Mouse (Mus musculus) cerebellum, postnatal 4 days (tissue): ENCODE results near the gene Lrmda.

ENCODE experiments used
- DNase-seq, 2 experiments: peaks; one replicate each; pipeline ENCODE4 v3.0.0; 2022; ENCODE audit warnings: low spot score in 2 of 2, mixed read lengths in 1 of 2

Gene Lrmda

DNA sequence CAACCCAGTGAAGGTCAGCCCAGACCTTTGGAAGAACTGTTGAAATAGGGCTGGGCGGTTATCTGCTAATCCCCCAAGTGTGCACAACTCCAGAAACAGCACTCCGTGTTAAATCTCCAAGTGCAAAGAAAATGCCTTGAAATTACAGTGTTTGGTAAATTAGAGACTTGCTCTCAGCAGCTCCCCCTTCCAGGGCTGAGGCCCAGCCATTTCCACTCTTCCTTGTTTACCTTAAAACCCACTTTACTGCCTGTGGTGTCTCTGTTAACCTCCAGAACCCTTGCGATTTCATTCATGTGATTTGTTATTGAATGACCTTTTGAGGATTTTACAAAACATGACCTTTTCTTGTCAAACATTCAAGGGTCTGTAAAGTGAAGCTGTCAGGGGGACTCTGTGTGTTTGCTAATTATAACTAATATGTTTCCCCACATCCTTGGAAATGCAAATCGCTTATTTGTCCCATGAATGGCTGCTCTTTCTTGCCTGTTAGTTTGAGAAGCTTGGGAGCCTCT, 136.1 kb downstream of the Lrmda start:
- no peak for DNase-seq

DNA sequence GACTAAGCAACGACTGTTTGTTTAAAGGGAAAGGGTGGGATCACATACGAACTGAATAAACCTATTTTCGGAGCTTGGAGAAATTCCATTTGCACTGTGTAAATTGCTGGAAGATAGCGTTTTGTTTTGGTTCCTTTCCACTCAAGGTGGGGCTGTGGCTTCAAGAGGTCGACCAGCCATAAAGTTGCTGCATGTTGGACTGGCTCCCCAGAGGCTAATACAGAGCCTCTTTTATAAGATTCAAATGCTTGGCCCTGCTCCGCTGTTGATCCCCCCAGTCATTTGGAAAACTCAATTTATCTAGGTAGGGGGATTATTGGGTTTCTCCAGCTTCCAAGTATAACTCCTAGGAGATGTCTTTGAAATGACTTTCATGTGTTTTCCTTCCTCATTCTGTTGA, 137.5 kb downstream of the Lrmda start:
- DNase-seq = no peak

DNA sequence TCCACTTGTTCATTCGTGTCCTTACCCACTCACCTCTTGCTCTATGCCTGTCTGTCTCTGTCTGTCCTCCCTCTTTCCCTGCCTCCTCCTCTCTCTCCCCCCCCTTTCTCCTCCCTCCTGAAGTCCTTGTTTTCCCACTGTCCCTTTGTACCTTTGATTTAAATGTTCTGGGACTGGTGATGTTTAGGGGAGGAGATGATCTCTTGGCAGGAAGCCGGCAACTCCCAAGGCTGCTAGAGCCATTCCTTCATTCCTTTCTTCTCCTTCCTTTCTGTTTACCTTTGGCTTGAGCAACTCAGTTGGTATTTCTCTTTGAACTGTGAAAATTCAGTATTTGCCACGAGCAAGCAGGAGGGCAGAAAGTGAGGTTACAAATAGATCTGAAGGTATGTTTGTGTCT, 141.9 kb downstream of the Lrmda start:
- no peak for DNase-seq

DNA sequence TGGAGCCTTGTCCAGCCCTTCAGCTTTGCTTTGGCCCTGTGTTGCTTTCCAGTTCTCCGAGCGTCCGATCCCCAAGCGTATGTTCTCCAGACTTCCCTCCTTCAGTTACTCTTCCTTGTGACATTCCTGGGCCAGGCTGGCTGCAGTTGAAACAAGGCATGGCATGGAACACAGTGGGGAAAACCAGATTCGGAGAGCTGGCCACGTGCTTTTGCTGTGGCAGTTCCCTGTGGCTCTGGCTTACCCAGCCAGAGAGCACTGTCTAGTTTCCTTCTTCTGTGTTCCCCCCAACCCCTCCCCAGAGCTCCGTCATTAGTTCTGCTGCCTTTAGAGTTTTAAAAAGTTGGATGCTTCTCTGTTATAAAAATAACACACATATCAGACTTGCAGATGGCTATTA, 147.8 kb downstream of the Lrmda start:
- no peak for DNase-seq

DNA sequence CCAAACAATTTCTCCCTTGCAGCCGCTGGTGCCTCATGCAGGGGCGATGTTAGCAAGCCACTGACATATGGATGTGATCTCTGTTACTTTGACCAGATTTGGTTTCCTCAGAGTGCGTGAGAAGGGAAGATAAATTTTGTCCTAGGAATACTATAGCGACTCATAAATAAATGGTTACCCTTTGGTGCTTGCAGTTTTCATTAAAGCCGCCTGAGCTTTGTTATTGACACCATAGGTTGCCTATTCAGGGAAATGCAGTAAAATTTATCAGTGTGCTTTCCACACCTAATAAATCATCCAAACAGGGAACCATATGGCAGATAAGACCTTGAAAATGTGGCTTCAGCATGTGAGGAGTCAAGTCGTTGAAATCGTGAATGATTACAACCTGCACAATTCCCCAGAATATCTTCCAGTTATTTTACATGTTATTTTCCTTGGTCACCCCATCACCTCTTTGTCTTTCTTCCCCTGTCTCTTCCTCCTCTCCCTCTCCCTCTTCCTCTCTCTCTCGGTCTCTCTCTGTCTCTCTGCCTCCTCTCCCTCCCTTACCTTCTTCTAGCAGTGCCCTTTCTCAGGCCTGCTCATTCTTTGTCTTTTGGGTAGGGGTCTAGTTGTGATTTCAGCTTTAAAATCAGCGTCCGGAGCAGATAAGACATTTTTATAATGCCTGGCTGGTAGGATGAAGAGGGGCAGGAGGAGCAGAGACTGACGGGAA, 148.7 kb downstream of the Lrmda start:
- no peak for DNase-seq

DNA sequence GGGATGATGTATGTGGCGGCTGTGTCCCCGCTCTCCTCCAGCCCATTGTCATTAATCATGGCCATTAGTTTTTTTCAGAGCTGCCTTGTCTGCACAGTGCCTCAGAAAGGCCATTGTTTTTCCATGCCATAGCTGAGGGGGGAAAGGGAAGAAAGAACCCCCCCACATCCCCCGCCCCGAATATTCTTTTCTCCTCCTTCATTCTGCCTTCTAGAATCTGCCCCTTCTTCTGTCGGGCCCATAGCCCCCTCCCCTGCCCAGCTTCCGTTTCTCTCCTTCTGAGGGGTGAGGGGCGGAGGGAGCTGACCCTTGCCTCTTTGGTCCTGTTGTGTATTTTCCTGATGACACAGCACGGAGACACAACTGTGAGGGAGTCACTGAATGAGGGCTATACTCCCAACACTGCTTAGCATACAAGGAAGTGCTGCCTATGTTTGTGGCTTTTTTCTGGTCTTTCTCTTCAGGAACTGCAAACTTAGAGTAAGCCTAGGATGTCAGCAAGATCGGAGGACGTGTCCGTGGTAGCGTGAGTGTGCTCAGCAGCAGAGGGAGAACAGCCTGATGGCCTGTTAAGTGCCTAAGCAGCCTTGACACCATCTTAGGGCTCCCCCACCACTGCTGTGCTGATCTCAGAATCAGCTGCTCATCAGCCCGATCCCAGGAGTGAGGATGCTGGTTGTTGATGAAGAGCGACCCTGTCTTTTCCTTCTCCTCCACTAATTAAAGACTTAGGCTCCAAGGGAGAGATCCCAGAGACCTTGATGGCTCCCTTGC, 149.5 kb downstream of the Lrmda start:
- DNase-seq = no peak

DNA sequence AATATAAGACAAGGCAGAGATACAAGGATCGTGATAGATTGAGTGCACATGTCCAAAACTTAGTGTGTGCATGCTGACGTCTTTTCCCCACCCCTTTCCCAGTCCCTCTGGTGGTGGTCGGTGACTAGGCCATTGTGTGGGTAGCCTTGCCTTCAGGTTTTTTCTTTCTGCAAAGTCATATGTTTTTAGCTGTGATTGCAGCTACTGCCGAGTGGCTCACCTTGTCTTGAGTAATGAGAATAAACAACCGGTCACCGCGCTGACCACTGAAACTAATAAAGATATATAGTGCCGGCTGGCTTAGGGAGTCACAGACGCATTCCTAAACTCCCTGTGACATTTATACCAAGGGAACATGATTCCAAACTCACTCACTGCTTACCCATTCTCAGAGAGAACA, 155.2 kb downstream of the Lrmda start:
- no peak for DNase-seq

DNA sequence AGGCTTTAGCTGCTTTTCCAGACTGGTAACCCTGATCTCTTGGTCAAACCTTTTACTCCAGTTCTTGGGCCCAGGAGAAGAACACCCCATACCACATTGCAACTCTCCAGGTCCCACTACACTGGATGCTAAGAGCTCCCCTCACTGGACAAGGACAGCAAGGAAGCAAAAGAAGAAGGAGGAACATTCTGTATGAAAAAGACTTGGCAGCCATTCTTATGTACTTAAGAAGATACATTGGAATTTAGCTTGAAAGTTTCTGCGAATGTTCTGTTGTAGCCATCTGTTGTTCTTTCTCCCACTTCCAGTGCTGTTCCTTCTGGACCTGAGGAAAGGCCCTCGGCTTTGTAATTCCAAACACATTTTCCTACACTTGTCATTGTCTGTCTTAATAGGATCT, 160.2 kb downstream of the Lrmda start:
- DNase-seq = no peak

DNA sequence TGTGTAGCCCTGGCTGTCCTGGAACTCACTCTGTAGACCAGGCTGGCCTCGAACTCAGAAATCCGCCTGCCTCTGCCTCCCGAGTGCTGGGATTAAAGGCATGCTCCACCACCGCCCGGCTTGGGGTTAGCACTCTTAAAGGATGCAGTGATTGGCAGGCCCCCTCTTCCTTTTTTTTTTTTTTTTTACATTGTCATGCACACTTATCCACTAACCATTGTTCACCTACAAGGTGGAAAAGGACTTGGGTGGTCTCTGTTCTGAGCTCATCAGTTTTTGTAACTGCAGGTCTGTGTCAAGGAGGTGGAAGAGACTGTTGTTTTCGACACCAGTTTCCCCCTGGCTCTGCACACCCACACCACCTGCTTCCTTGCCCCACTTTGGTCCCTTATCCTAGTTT, 162.0 kb downstream of the Lrmda start:
- DNase-seq = no peak

DNA sequence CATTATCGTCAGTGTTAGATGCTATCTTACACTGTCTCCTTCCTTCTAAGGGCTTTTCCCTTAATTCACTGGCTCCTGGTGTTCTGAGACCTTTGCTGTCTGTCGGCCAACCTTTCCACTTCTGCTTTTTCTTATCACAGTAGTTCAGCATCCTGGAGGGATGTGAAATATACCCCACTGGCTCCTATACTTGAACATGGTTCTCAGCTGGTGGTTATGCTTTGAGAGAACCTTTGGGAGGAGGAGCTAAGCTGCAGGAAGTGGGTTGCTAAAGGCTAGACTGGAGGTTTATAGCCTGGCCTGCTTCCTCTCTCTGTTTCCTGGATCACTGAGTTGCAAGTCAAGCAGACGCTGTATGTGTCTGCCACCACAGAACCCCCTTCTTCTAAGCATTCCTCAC, 163.7 kb downstream of the Lrmda start:
- no peak for DNase-seq

DNA sequence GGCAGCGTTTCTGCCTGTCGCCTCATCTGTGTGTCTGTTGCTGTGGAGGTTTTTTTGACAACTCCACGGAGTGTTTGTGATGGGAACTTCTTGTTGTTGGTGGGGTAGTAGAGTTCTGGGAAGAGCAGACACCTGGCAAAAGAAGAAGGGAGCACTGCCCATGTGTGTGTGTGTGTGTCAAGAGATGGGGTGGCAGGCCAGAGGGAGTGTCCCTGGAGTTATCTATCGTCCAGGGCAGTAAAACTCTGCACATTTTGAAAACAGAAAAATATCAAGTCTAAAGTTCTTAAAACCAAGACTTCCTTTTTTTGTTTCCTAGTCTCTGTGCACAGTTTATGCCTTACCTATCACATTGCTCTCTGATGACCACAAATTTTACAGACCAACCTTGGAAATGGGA, 165.9 kb downstream of the Lrmda start:
- DNase-seq = no peak

DNA sequence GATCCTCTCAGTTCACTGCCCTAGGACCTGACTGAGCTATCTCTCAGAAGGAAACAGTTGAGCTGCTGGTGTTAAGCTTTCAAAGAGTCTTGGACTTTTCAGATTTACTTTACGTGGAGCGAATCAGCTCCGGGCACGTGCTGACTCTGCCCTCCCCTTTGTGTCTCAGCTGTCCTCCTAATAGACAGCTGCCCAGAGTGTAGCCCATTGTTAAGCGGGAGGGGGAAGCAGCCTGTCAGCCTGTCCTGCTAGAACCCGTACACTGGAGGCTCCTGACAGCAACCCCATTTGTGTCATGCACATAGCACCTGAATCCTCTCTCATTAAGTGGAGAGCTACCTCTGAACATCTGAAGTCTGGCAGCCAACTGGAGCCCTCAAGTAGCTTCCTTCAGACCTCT, 170.6 kb downstream of the Lrmda start:
- no peak for DNase-seq

DNA sequence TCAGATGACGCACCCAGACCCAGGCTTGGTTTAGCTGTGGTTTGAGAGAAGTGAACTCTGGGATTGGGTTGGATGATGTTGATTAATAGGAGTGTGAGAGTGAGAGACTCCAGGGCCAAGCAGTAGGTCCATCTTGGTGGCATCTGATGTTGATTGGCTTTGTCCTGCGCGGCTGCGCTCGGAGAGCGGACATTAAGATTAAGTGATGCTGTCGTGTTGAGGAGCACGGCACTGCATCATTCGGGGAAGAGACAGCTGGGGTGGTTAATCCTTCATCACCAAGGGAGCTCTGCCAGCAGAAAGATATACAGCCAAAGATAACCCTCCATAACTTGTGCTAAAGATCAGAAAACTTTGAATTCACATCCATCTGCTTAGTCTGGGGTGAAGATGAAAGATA, 172.7 kb downstream of the Lrmda start:
- no peak for DNase-seq

DNA sequence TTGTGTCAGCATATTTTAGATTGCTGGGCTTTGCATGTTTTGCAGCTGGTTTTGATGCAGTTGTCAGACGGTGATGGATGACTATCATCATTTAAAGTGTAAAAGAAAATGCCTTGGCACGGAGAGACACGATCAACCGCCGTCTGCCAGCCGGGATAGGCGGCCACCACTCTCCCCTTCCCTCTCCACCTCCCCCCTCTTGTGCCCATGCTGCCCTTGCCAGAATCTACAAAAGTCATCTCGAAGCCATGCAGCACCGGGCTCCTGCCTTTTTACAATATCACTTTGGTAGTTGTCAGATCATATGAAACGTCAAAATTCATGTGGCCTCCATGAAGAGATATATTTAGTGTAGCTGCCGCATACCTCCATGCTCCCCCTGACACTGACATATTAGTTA, 178.5 kb downstream of the Lrmda start:
- DNase-seq = no peak

DNA sequence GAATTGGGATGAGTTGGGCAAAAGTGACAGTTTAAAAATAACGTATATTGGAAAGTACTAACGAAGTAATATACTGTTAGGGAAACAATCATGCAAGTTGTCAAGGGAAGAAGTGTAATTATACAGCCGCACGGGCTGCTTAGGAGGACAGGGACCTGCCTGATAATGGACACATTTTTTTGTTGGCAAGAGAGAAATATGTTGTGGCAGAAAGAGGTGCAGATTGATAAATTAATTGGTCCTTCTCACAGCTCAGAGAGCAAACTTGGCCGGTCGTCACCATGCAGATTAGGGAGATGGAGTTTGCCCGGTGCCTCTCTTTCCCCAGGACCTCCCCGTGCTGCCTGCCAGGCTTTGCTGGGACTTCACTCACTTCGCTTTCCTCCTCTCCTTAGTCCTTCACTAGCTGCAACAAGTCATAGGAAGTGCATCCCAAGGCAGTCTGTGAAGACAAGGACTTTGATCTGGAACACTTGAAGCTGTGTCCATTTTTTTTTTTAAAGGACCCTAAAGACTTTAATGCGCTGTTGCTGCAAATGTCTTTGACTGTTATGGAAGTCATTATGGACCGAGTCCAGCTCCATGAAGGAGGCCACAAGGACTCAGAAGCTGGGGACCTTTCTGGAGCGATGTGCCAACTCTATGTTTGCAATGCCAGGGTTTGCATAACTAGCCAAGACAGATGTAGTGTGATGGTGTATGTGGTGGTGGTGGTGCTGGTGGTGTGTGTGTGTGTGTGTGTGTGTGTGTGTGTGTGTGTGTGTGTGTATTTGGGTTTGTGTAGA, 179.3 kb downstream of the Lrmda start:
- no peak for DNase-seq

DNA sequence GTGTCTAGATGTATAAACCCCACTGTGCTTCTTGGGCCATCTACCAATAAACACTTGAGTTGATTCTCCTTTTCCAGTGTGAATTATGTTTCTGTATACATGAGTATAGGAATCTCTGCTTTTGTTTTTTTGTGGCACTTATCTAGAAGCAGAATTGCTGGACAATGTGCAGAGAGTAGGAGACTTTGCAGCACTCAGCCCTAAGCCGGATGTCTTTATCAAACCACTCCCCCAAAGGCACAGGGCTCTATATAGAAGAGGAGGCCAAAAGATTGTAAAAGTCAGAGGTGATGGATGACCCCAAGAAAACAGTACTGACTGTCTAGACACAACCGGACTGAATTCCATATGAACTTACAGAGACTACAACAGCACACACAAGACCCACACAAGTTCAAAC, 182.2 kb downstream of the Lrmda start:
- DNase-seq = no peak

DNA sequence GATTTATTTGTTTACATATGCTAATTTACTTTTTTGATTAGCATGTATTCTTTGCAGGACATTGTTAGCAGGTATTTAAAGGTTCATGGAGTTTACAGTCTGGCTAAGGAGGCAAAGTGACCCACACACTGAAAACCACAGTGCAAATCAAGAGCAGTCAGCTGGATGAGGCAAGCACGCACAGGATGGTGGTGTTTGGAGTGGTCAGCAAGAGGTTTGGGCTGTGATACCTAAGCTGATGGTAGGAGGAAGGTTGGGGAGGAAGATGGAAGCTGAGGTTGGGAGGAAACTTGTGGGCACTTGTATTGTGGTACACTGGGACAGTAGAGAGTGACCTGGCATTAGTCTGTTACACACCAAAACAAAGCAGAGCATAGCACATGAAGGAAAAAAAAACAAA, 191.1 kb downstream of the Lrmda start:
- no peak for DNase-seq

DNA sequence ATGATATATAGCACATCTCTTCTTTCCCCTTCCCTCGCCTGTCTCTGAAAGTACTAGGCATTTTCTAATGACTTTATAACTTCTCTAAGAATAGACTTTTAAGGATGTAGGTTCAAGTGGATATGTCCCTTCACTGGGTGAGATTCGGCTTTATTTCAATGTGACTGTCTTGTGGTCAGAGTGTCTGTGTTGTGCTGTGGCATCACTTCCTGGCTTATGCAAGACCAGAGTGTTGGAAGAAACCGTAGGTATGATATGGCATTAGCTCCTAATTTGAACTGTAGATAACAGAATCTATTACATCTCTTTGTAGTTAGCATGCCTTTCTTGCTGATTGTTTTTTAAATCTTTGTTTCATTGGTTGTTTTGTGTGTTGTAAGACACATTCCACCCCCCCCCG, 198.7 kb downstream of the Lrmda start:
- no peak for DNase-seq

DNA sequence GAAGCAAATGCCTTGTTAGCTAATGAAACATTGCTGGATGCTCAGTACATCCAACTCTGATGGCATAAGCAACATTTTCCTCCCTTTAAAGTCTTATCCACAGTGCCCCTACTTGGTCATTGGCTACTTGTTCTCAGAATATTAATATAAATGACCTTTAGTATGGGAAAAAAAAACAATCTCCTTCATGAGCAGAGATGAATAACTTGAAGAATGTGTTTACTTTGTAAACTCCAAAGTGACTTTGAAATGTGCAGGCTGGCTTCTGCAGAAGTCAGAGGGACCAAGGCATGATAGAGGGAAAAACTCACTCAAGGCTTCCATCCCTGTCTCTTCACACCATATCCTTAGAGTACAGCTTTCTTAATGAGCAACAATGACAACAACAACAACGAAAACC, 202.5 kb downstream of the Lrmda start:
- no peak for DNase-seq

DNA sequence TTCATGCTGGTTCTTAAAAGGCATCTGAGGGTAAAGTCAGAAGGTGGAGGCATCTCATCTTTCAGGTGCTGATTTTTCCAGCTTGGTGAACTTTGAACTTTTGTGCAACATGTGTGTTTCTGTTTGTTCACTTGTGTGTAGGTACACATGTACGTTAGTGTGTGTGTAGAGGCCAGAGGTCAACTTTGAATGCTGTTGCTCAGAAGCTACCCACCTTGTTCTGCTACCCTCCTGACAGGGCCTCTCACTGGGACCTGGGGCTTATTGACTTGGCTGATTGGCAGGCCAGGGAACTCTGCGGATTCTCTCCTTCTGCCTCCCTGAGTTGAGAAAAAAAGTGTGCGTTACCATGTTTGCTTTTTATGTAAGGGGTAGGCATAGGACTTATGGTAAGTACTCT, 203.1 kb downstream of the Lrmda start:
- DNase-seq = no peak

DNA sequence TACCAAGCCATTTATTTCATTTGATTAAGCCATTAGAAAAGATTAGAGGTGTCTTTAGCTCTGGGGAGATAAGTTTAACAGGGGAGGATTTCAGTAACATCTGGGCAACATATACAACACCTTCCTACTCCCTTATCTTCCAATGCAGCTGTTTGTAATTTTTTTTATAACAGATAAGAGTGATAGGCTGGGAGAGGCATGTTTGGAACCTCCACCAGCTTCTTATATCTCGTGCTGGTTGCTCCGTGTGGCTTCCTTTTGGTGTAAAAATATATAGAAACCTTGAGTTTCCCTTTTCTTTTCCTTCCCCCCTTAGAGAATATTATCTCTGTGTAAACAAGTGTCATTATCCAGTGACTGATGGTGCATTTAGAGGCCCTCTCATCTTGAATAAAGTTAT, 206.7 kb downstream of the Lrmda start:
- DNase-seq = no peak

DNA sequence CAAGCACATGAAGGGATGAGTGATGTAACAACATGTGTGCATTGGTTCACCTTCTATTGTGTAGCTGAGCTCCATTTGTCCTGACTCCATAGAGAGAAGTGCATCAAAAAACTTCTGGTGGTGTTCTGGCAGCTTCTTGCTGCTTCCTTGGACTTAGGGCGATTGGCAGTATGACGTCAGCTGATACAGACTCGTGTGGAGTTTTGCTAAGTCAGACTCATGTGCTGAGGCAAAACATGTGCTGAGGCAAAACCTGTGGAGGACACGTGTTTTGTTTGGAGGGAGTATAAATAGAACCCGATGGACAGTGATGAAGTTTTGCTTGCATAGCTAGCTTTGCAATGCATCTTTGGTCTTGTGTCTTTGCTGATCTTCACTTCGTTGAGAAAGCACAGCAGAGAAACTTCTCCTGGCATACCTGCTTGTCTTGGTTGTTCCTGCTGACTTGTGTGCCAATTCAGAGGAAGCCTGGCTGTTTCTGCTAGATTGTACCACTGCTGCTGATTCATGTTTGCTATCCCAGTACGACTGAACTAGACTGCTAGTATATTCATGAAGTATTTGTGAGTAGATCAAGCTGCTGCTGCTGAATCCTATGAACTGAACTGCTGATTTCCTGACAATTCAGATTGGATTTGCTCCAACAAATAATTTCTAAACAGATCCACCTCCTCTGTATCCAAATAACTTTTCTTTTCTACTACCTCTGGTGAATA, 208.9 kb downstream of the Lrmda start:
- DNase-seq = no peak
